Mouse (Mus musculus): ENCODE measurements around the gene Mtnr1b.

DNA sequence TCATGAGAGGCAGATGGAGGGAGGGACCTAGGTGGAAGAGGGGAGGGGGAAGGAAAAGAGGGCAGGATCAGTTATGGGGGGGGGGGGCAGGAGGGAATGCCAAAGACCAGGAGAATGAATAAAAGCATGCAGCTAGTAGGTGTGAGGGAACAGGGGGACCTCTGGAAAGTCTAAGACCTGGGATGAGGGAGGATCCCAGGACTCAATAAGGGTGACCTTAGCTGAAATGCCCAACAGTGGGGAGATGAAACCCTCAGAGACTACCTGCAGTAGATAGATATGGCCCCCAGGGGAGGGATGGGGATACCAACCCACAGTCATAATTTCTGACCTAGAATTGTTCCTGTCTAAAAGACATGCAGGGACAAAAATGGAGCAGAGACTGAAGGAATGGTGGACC lies 6.4 kb upstream of the Mtnr1b start:
- TF ChIP-seq CTCF (IDR thresholded peaks at IDR 0.05; ENCODE audit: borderline replicate concordance, insufficient read depth, low read length) (no peak), POLR2A (IDR thresholded peaks at IDR 0.05; ENCODE audit: low read depth, low read length) (no peak)
